Mouse (Mus musculus) cortical plate, adult 2 months (tissue): Measurements from ENCODE around the gene Tmem246.

Experiments used
- CTCF ChIP-seq: fragments of 200-500 bp; IDR thresholded peaks from 2 replicates; pipeline ENCODE4 v1.5.1; 2011; ENCODE audit warnings: mild to moderate bottlenecking, control low read depth, low read length; ENCODE audit not compliant: insufficient read depth; ENCODE audit errors: extremely low read depth
- POLR2A ChIP-seq: fragments of 200-500 bp; IDR thresholded peaks from 2 replicates; pipeline ENCODE4 v1.6.1; 2011; ENCODE audit warnings: mild to moderate bottlenecking, low read length, control low read depth; ENCODE audit not compliant: insufficient read depth; ENCODE audit errors: extremely low read depth

DNA sequence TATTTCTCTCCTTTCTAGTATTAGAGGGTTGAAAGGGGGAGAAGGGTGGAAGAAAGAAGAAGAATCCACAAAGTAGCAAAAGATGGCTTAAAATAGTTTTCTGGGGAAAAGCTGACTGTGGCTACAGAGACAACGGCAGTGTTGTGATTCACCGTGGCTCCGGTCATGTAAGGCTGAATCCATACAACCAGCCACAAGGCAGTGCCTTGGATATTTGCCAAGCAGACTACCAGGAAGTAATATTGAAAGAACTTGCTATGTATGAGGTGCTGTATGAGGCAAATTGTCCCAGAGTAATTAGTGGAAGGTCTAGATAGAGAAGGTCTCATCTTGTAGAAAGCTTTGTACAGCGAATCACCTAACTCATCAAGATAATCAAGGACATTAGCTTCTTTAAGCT, 25.5 kb downstream of the Tmem246 start:
- TF ChIP-seq CTCF (no peak), POLR2A (no peak)
